Mouse (Mus musculus) ovary, adult 2 months (tissue): ENCODE results near the gene Klhl7. TPM values are rescaled to one million over a fixed set of nuclear protein-coding genes. Genes with fewer than 3 reads are reported as not detected.

Source experiments
- polyA plus RNA-seq: library from polyadenylated mRNA; depleted of rRNA; stranded (reverse); fragments of >200 nt; gene quantifications from 2 replicates; pipeline ENCODE4 v1.2.3, GENCODE M21; 2012; rRNA removed

Klhl7 gene
- 1.9 and 2.8 TPM in 2 replicates for polyA plus RNA-seq

DNA sequence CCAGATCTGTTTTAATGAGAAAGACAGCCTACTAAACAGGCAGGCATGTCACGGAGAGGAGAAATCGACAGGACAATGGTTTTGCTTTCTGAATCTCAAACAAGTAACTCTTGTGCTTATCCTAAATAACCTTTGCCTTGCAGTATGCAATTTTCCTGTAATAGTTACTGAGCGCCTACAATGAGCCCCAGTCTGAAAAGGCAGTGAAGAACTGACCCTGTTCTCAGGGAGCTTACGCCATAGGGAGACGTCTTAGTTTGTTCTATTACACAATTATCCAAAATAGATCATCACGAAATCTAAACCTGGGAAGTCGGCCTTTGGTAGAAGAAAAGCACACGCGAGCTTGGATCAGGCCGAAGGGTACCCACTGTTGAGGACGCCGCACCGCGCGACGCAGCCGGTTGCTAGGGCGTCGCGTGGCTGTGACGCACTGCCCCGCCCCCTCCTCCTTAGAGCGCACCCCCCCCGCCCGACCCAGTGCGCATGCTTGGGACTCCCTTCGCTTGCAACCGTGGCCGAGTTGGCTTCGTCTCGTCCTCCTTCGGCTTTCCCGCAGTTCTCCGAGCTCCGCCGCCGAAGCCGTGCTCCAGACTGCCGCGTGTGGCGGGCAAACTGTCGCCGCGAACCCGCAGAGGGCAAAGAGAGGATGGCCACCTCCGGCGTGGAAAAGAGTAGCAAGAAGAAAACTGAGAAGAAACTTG is at the start of gene Klhl7:
Klhl7 (plus strand) TSS at position 500 of the 704 bp plus-strand sequence.

GRCm38 (mm10) chr5:24164789-24165445 is 64.5 kb downstream of the Klhl7 start, which contains the start of gene Nupl2:
TSS of gene Nupl2 (plus strand) at chr5:24164963.

Other genes starting within 250 kb of the Klhl7 start
- gene Fam126a, start 69.9 kb upstream of the Klhl7 start, polyA plus RNA-seq = 14.4 and 14.9 TPM in 2 replicates
- gene Nupl2, start 64.4 kb downstream of the Klhl7 start, polyA plus RNA-seq = 5.9 and 7.2 TPM in 2 replicates